Mouse (Mus musculus): Measurements from ENCODE around the gene Klrb1b. TPM values are rescaled to one million over a fixed set of nuclear protein-coding genes. Genes with fewer than 3 reads are reported as not detected.
A peak's percentile ranks its signal among the peaks of the same experiment; 100 is the strongest.

The Klrb1b gene
- polyA plus RNA-seq (2015; fragmentation: Nextera tagmentation; extraction: Ambion mirVana), result not detected in 2 replicates

GRCm38 (mm10) chr6:128826132-128826531 is at the start of gene Klrb1b, which contains the start of gene Gm44511:
Gene Klrb1b, minus strand, starts transcription at chr6:128826331.
Gene Gm44511, minus strand, starts transcription at chr6:128826315.
- ATAC-seq (ENCODE audit: low FRiP score, low read depth), result no peak
- no peak within 1 kb of the TSS for H3K4me3 ChIP-seq
- 89% methylated on average over 6 of the region's 6 CpGs for WGBS
- H3K27ac ChIP-seq, result no peak within 1 kb of the TSS
- H3K9me3 ChIP-seq, result no peaks in the 10 kb centered on the region
- no peaks in the 10 kb centered on the region for H3K4me1 ChIP-seq
- H3K27me3 ChIP-seq, result no peaks in the 10 kb centered on the region
- no peak within 1 kb of the TSS for H3K9ac ChIP-seq
- H3K36me3 ChIP-seq, result no peaks in the 10 kb centered on the region
- H3K4me2 ChIP-seq (replicated peaks), result no peak within 1 kb of the TSS

GRCm38 (mm10) chr6:128871910-128872610 is 45.9 kb upstream of the Klrb1b start:
- Histone ChIP-seq H3K36me3 (no peaks in the 10 kb centered on the region), H3K27me3 (no peaks in the 10 kb centered on the region), H3K4me2 (replicated peaks) (no peak overlapping the region), H3K27ac (no peak overlapping the region), H3K9ac (no peak overlapping the region), H3K4me1 (no peaks in the 10 kb centered on the region), H3K4me3 (no peak overlapping the region), H3K9me3 (peaks cover 4% of the 10 kb centered on the region; the same call in 1 of the 2 replicates)
- WGBS, result 89% methylated on average over 1 of the region's 1 CpGs
- ATAC-seq (ENCODE audit: low FRiP score, low read depth), result no peak

- Histone ChIP-seq H3K36me3 (no peaks in the 10 kb centered on the region), H3K4me2 (replicated peaks) (no peak overlapping the region), H3K4me1 (no peaks in the 10 kb centered on the region), H3K27ac (no peak overlapping the region), H3K9me3 (no peaks in the 10 kb centered on the region), H3K27me3 (no peaks in the 10 kb centered on the region), H3K9ac (no peak overlapping the region), H3K4me3 (no peak overlapping the region)
- 11% methylated on average over 3 of the region's 3 CpGs for WGBS
- no peak for ATAC-seq (ENCODE audit: low FRiP score, low read depth)
Measured at GRCm38 (mm10) chr6:128868861-128869260, 42.7 kb upstream of the Klrb1b start.

- Histone ChIP-seq H3K27ac (no peak overlapping the region), H3K4me1 (0 out of 2 replicates have a peak, but pooled peaks cover 4% of the 10 kb centered on the region), H3K4me2 (replicated peaks) (no peak overlapping the region), H3K36me3 (no peaks in the 10 kb centered on the region), H3K27me3 (0 out of 2 replicates have a peak, but pooled peaks cover 2% of the 10 kb centered on the region), H3K9ac (no peak overlapping the region), H3K4me3 (no peak overlapping the region), H3K9me3 (no peaks in the 10 kb centered on the region)
- WGBS, result 88% methylated on average over 2 of the region's 2 CpGs
- ATAC-seq (ENCODE audit: low FRiP score, low read depth), result no peak
Measured at GRCm38 (mm10) chr6:128857976-128858375, 31.8 kb upstream of the Klrb1b start.

GRCm38 (mm10) chr6:128856250-128856649 is 30.1 kb upstream of the Klrb1b start:
- H3K4me3 ChIP-seq, result no peak overlapping the region
- WGBS, result 69% methylated on average over 5 of the region's 5 CpGs
- ATAC-seq (ENCODE audit: low FRiP score, low read depth), result 0 out of 2 replicates have a peak, but pooled peaks have one; percentile 33
- H3K27me3 ChIP-seq, result 0 out of 2 replicates have a peak, but pooled peaks cover 2% of the 10 kb centered on the region
- H3K4me1 ChIP-seq, result 0 out of 2 replicates have a peak, but pooled peaks cover 4% of the 10 kb centered on the region
- no peaks in the 10 kb centered on the region for H3K9me3 ChIP-seq
- H3K9ac ChIP-seq, result no peak overlapping the region
- no peak overlapping the region for H3K27ac ChIP-seq
- no peak overlapping the region for H3K4me2 ChIP-seq (replicated peaks)
- H3K36me3 ChIP-seq, result no peaks in the 10 kb centered on the region

- no peak for ATAC-seq (ENCODE audit: low FRiP score, low read depth)
- Histone ChIP-seq H3K9me3 (no peaks in the 10 kb centered on the region), H3K4me1 (0 out of 2 replicates have a peak, but pooled peaks cover 4% of the 10 kb centered on the region), H3K36me3 (no peaks in the 10 kb centered on the region), H3K27me3 (0 out of 2 replicates have a peak, but pooled peaks cover 2% of the 10 kb centered on the region), H3K9ac (no peak overlapping the region), H3K27ac (no peak overlapping the region), H3K4me2 (replicated peaks) (no peak overlapping the region), H3K4me3 (no peak overlapping the region)
- 60% methylated on average over 1 of the region's 1 CpGs for WGBS
Measured at GRCm38 (mm10) chr6:128855477-128855876, 29.3 kb upstream of the Klrb1b start.

- Histone ChIP-seq H3K4me2 (replicated peaks) (no peak overlapping the region), H3K9ac (no peak overlapping the region), H3K36me3 (no peaks in the 10 kb centered on the region), H3K4me1 (0 out of 2 replicates have a peak, but pooled peaks cover 4% of the 10 kb centered on the region), H3K4me3 (no peak overlapping the region), H3K27me3 (0 out of 2 replicates have a peak, but pooled peaks cover 2% of the 10 kb centered on the region), H3K9me3 (no peaks in the 10 kb centered on the region), H3K27ac (no peak overlapping the region)
- WGBS, result 95% methylated on average over 3 of the region's 3 CpGs
- ATAC-seq (ENCODE audit: low FRiP score, low read depth), result no peak
Measured at GRCm38 (mm10) chr6:128854895-128855294, 28.8 kb upstream of the Klrb1b start.

GRCm38 (mm10) chr6:128854024-128854820 is 28.1 kb upstream of the Klrb1b start:
- 0 out of 2 replicates have a peak, but pooled peaks cover 4% of the 10 kb centered on the region for H3K4me1 ChIP-seq
- no peak overlapping the region for H3K27ac ChIP-seq
- peak overlapping the region; percentile 44 for H3K4me2 ChIP-seq (replicated peaks)
- H3K9ac ChIP-seq, result no peak overlapping the region
- no peaks in the 10 kb centered on the region for H3K36me3 ChIP-seq
- H3K27me3 ChIP-seq, result 0 out of 2 replicates have a peak, but pooled peaks cover 2% of the 10 kb centered on the region
- no peak overlapping the region for H3K4me3 ChIP-seq
- WGBS, result 48% methylated on average over 12 of the region's 12 CpGs
- H3K9me3 ChIP-seq, result no peaks in the 10 kb centered on the region
- ATAC-seq (ENCODE audit: low FRiP score, low read depth), result peak; percentile 46

- Histone ChIP-seq H3K4me2 (replicated peaks) (no peak overlapping the region), H3K4me1 (0 out of 2 replicates have a peak, but pooled peaks cover 4% of the 10 kb centered on the region), H3K36me3 (no peaks in the 10 kb centered on the region), H3K9ac (no peak overlapping the region), H3K27me3 (no peaks in the 10 kb centered on the region), H3K9me3 (no peaks in the 10 kb centered on the region), H3K4me3 (no peak overlapping the region), H3K27ac (no peak overlapping the region)
- 85% methylated on average over 3 of the region's 3 CpGs for WGBS
- ATAC-seq (ENCODE audit: low FRiP score, low read depth), result no peak
Measured at GRCm38 (mm10) chr6:128852766-128853165, 26.6 kb upstream of the Klrb1b start.

GRCm38 (mm10) chr6:128851151-128851550 is 25.0 kb upstream of the Klrb1b start:
- Histone ChIP-seq H3K9ac (no peak overlapping the region), H3K27me3 (no peaks in the 10 kb centered on the region), H3K27ac (no peak overlapping the region), H3K36me3 (no peaks in the 10 kb centered on the region), H3K4me1 (0 out of 2 replicates have a peak, but pooled peaks cover 4% of the 10 kb centered on the region), H3K4me2 (replicated peaks) (no peak overlapping the region), H3K4me3 (no peak overlapping the region), H3K9me3 (no peaks in the 10 kb centered on the region)
- 83% methylated on average over 2 of the region's 2 CpGs for WGBS
- ATAC-seq (ENCODE audit: low FRiP score, low read depth), result no peak

- 72% methylated on average over 2 of the region's 2 CpGs for WGBS
- H3K4me3 ChIP-seq, result no peak overlapping the region
- no peak overlapping the region for H3K9ac ChIP-seq
- H3K4me2 ChIP-seq (replicated peaks), result no peak overlapping the region
- no peaks in the 10 kb centered on the region for H3K27me3 ChIP-seq
- no peak for ATAC-seq (ENCODE audit: low FRiP score, low read depth)
- no peaks in the 10 kb centered on the region for H3K9me3 ChIP-seq
- no peak overlapping the region for H3K27ac ChIP-seq
- no peaks in the 10 kb centered on the region for H3K36me3 ChIP-seq
- H3K4me1 ChIP-seq, result 0 out of 2 replicates have a peak, but pooled peaks cover 4% of the 10 kb centered on the region
Measured at GRCm38 (mm10) chr6:128850671-128851070, 24.5 kb upstream of the Klrb1b start.

GRCm38 (mm10) chr6:128849902-128850301 is 23.8 kb upstream of the Klrb1b start:
- Histone ChIP-seq H3K4me3 (no peak overlapping the region), H3K27ac (no peak overlapping the region), H3K9ac (no peak overlapping the region), H3K4me2 (replicated peaks) (no peak overlapping the region), H3K36me3 (no peaks in the 10 kb centered on the region), H3K9me3 (no peaks in the 10 kb centered on the region), H3K27me3 (no peaks in the 10 kb centered on the region), H3K4me1 (peaks cover 9% of the 10 kb centered on the region; the same call in 1 of the 2 replicates)
- ATAC-seq (ENCODE audit: low FRiP score, low read depth), result no peak
- 62% methylated on average over 2 of the region's 2 CpGs for WGBS

All from limb, embryonic 13.5 days (tissue).